ENCODE assay signal across 7 mouse cellular contexts in the genomic region with DNA sequence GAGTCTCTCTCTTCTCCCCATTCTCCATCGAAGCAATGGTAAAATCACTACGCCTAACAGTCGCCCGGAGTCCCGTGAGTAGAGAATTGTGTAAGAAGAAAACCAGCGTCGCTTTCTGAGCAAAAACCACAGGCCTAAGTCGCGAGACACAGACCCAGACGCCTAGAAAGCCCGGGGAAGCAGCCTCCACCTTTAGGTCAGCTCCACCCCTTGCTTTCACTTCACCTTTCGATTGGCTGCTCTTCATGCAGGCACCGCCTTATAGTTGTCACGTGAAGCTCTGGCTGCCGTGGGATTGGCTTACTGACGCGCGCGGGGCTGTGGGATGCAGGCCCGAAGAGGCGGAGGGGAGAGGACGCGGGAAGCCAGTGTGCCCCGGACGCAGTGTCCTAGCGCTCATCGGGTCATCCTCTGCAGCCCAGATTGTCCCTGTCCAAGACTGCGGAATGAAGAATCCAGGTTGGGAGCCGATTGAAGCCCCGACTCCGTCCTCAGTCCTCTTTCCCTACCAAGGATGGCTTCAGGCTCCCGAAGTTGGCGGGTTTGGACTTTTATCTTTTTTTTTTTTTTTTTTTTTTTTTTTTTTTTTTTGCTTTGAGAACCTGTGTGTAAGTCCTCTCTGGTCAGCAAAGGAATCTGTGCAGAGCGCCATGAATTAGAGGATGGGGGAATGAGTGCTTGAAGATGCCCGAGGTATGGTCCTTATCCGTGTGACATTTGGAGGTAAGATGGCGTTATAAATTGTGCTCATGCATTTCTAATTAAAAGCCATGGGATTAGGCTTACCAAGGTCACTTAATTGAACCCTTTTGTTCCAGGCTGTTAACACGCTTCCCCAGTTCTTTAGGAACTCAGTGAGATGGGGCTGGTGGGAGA. TPM values are rescaled to one million over a fixed set of nuclear protein-coding genes. Genes with fewer than 3 reads are reported as not detected.
DNase-seq lines count a peak whose midpoint lies in the region; ATAC-seq lines count a peak whose summit lies in the region.

No protein-coding gene starts in this region.

- H3K4me3 ChIP-seq in intestine, embryonic 16.5 days (ENCODE audit: low read length), result peak overlapping the region; percentile 71
- peak overlapping the region; percentile 71 for H3K4me3 ChIP-seq in midbrain, embryonic 11.5 days (ENCODE audit: low read depth, low read length)

- under 1% methylated on average over 38 of the region's 38 CpGs for WGBS in intestine, embryonic 16.5 days
- WGBS in midbrain, embryonic 11.5 days, result under 1% methylated on average over 38 of the region's 38 CpGs

- peak overlapping the region; percentile 75 for H3K4me2 ChIP-seq in intestine, embryonic 16.5 days (ENCODE audit: low read depth, low read length)
- H3K4me2 ChIP-seq in midbrain, embryonic 11.5 days, result peak overlapping the region; percentile 92

- no peaks in the 10 kb centered on the region; the same call in 1 of the 2 replicates for H3K36me3 ChIP-seq in intestine, embryonic 16.5 days (ENCODE audit: control insufficient read depth, insufficient read depth, low read length)
- no peaks in the 10 kb centered on the region for H3K36me3 ChIP-seq in midbrain, embryonic 11.5 days (ENCODE audit: control insufficient read depth, insufficient read depth, low read length)

- peak; percentile 86 for DNase-seq in adrenal gland, adult 18-20 months (ENCODE audit: low spot score in 2 of 2)
- DNase-seq in embryo, embryonic 11 days, result peak; percentile 96
- DNase-seq in gastrocnemius, postnatal 25 days, result peak; percentile 96
- DNase-seq in left cerebral cortex, postnatal 36 days (ENCODE audit: low spot score in 2 of 2), result peak; percentile 93 to 94
- peak; percentile 97 for DNase-seq in midbrain, embryonic 11.5 days (ENCODE audit: low spot score, missing footprints)
- DNase-seq in skeletal muscle tissue, adult 2 months (ENCODE audit: low read depth, low spot score), result peak; percentile 96

- intact Hi-C loops in left cerebral cortex, postnatal 36 days (cut with DNase I), result loop anchor here (10.0 kb wide), 1 partner anchor 377 kb away; a partner anchor contains a TSS

- H3K27ac ChIP-seq in intestine, embryonic 16.5 days (ENCODE audit: low read length), result peak overlapping the region; percentile 74
- peak overlapping the region; percentile 51; the same call in 1 of the 2 replicates for H3K27ac ChIP-seq in midbrain, embryonic 11.5 days (ENCODE audit: low read depth, low read length)

- no peaks in the 10 kb centered on the region for H3K9me3 ChIP-seq in intestine, embryonic 16.5 days (ENCODE audit: control insufficient read depth, low read length)
- no peaks in the 10 kb centered on the region for H3K9me3 ChIP-seq in midbrain, embryonic 11.5 days (ENCODE audit: control insufficient read depth, low read length)

- peak; percentile 99 for ATAC-seq in intestine, embryonic 16.5 days
- peak; percentile 99 for ATAC-seq in midbrain, embryonic 11.5 days (ENCODE audit: low FRiP score)

- no peaks in the 10 kb centered on the region for H3K27me3 ChIP-seq in intestine, embryonic 16.5 days (replicated peaks; ENCODE audit: control insufficient read depth, insufficient read depth, low read length)
- no peaks in the 10 kb centered on the region for H3K27me3 ChIP-seq in midbrain, embryonic 11.5 days (ENCODE audit: control insufficient read depth, insufficient read depth, low read length)

- H3K9ac ChIP-seq in intestine, embryonic 16.5 days (ENCODE audit: low read depth, low read length), result peak overlapping the region; percentile 79
- peak overlapping the region; percentile 88 for H3K9ac ChIP-seq in midbrain, embryonic 11.5 days (ENCODE audit: low read length)

- H3K4me1 ChIP-seq in intestine, embryonic 16.5 days (ENCODE audit: control insufficient read depth, insufficient read depth, low read length), result peaks cover 17% of the 10 kb centered on the region
- peaks cover 12% of the 10 kb centered on the region; the same call in 1 of the 2 replicates for H3K4me1 ChIP-seq in midbrain, embryonic 11.5 days (ENCODE audit: control insufficient read depth, insufficient read depth, low read length)

RNA-seq across cellular contexts. Expression of a gene that starts 5.1 kb away (rescaled TPM):
- total RNA-seq in adrenal gland, adult 18-20 months (2021), result not detected
- total RNA-seq in gastrocnemius, postnatal 25 days (2021), result not detected
- polyA plus RNA-seq in intestine, embryonic 16.5 days (2015; fragmentation: Nextera tagmentation; extraction: Ambion mirVana), result 0.37 and 0.73 TPM in 2 replicates
- total RNA-seq in left cerebral cortex, postnatal 36 days (2021), result not detected
- polyA plus RNA-seq in midbrain, embryonic 11.5 days (2014; fragmentation: Nextera tagmentation; extraction: Ambion mirVana), result 0.79 and 0.88 TPM in 2 replicates

RNA-seq across cellular contexts. Expression of a gene that starts 7.2 kb away (rescaled TPM):
- 100 to 1,000 TPM in 1 of 2 experiments, 10 to 100 TPM in 1; 91.9 to 108 TPM for total RNA-seq in adrenal gland, adult 18-20 months (2021)
- total RNA-seq in gastrocnemius, postnatal 25 days (2021), result 10 to 100 TPM; 30.1 to 32.3 TPM
- 46.3 and 49.1 TPM in 2 replicates for polyA plus RNA-seq in intestine, embryonic 16.5 days (2015; fragmentation: Nextera tagmentation; extraction: Ambion mirVana)
- 100 to 1,000 TPM; 268 to 286 TPM for total RNA-seq in left cerebral cortex, postnatal 36 days (2021)
- 121 and 130 TPM in 2 replicates for polyA plus RNA-seq in midbrain, embryonic 11.5 days (2014; fragmentation: Nextera tagmentation; extraction: Ambion mirVana)

RNA-seq across cellular contexts. Expression of a gene that starts 10.8 kb away (rescaled TPM):
- total RNA-seq in adrenal gland, adult 18-20 months (2021), result 10 to 100 TPM; 14.9 to 16.9 TPM
- 10 to 100 TPM in 1 of 2 experiments, 1 to 10 TPM in 1; 9.0 to 11.9 TPM for total RNA-seq in gastrocnemius, postnatal 25 days (2021)
- 15.3 and 16.2 TPM in 2 replicates for polyA plus RNA-seq in intestine, embryonic 16.5 days (2015; fragmentation: Nextera tagmentation; extraction: Ambion mirVana)
- total RNA-seq in left cerebral cortex, postnatal 36 days (2021), result 10 to 100 TPM in 1 of 2 experiments, 1 to 10 TPM in 1; 8.1 to 11.3 TPM
- polyA plus RNA-seq in midbrain, embryonic 11.5 days (2014; fragmentation: Nextera tagmentation; extraction: Ambion mirVana), result 20.1 and 20.8 TPM in 2 replicates

Comparison
In these comparisons a context has a peak if more than half of its experiments do, and no peak if none do; other contexts are left out.
1. Peak in every context shown above with its lines: DNase-seq, ATAC-seq, H3K4me3 ChIP-seq and H3K27ac ChIP-seq.